Mouse (Mus musculus) lung, postnatal 0 days (tissue): ENCODE data around the gene Hspe1.

Source experiments
- CTCF ChIP-seq: IDR thresholded peaks from 2 replicates; pipeline ENCODE4 v1.5.1; 2016; ENCODE audit warnings: antibody characterized with exemption, mild to moderate bottlenecking
- EP300 ChIP-seq: IDR thresholded peaks from 2 replicates; pipeline ENCODE4 v1.6.1; 2016; ENCODE audit warnings: antibody characterized with exemption, mild to moderate bottlenecking, control low read depth

- TF ChIP-seq CTCF (no peak), EP300 (no peak)
These were observed 45.7 kb upstream of the Hspe1 start for GRCm38 (mm10) chr1:55042246-55042645.
